Mouse (Mus musculus) liver, embryonic 15.5 days (tissue): ENCODE data around the gene Otud7a. TPM values are rescaled to one million over a fixed set of nuclear protein-coding genes. Genes with fewer than 3 reads are reported as not detected.
"Not testable (repeated sequence)": the region's sequence is repeated elsewhere in the genome, so short reads cannot be mapped to it uniquely, and the experiment has no call there.

Source experiments
- ATAC-seq: fragments of 200-750 bp; cut with Nextera tagmentation; 2 replicates; pipeline ENCODE4 v1.8.0; 2017; ENCODE audit warnings: moderate number of reproducible peaks, mild to moderate bottlenecking, moderate library complexity; ENCODE audit not compliant: insufficient read depth
- H3K27ac ChIP-seq: fragments of 300-500 bp; sonication (generic); replicated peaks from 2 replicates; pipeline ENCODE4 v1.5.1; 2015; ENCODE audit warnings: mild to moderate bottlenecking, inconsistent platforms
- H3K27me3 ChIP-seq: fragments of 300-500 bp; sonication (generic); 2 replicates; pipeline ENCODE4 v1.6.1; 2015; ENCODE audit warnings: mild to moderate bottlenecking, inconsistent platforms
- H3K36me3 ChIP-seq: fragments of 300-500 bp; sonication (generic); replicated peaks from 2 replicates; pipeline ENCODE4 v1.6.1; 2015; ENCODE audit warnings: moderate library complexity, mild to moderate bottlenecking, inconsistent platforms
- H3K4me1 ChIP-seq: fragments of 300-500 bp; sonication (generic); replicated peaks from 2 replicates; pipeline ENCODE4 v1.6.1; 2015; ENCODE audit warnings: inconsistent platforms
- H3K4me2 ChIP-seq: fragments of 300-500 bp; sonication (generic); 2 replicates; pipeline ENCODE4 v1.6.1; 2015; ENCODE audit warnings: moderate library complexity, mild to moderate bottlenecking, inconsistent platforms
- H3K4me3 ChIP-seq: fragments of 300-500 bp; sonication (generic); replicated peaks from 2 replicates; pipeline ENCODE4 v1.5.1; 2015; ENCODE audit warnings: mild to moderate bottlenecking, inconsistent platforms
- H3K9ac ChIP-seq: fragments of 300-500 bp; sonication (generic); 2 replicates; pipeline ENCODE4 v1.6.1; 2015; ENCODE audit warnings: moderate library complexity, mild to moderate bottlenecking, inconsistent platforms
- H3K9me3 ChIP-seq: fragments of 300-500 bp; sonication (generic); replicated peaks from 2 replicates; pipeline ENCODE4 v1.6.1; 2016; ENCODE audit warnings: inconsistent platforms
- WGBS: fragments of 180-500 bp; shearing (Covaris S2); methylation state at CpG from one replicate; pipeline ENCODE4 v1.1.7; 2015; ENCODE audit warnings: mixed read lengths; ENCODE audit not compliant: insufficient replicate concordance; 5-methylcytosine and 5-hydroxymethylcytosine counted together
- polyA plus RNA-seq: library from polyadenylated mRNA; unstranded; fragments of >200 nt; fragmentation: Nextera tagmentation; extraction: Ambion mirVana; gene quantifications from 2 replicates; pipeline ENCODE4 v1.2.1, GENCODE M21; 2015

Gene Otud7a
- polyA plus RNA-seq, 1 experiment from 2014 or later = 0.03 TPM

- no peak for ATAC-seq
- no peak overlapping the region for H3K9ac ChIP-seq
- no peak overlapping the region for H3K4me3 ChIP-seq
- no peaks in the 10 kb centered on the region for H3K4me1 ChIP-seq
- no peaks in the 10 kb centered on the region for H3K9me3 ChIP-seq
- no peaks in the 10 kb centered on the region for H3K27me3 ChIP-seq
- no peak overlapping the region for H3K27ac ChIP-seq
- no peaks in the 10 kb centered on the region for H3K36me3 ChIP-seq
- H3K4me2 ChIP-seq = no peak overlapping the region
- WGBS = 53% methylated on average over 1 of the region's 1 CpGs
Measured at GRCm38 (mm10) chr7:63660261-63660660, 215.7 kb downstream of the Otud7a start.

GRCm38 (mm10) chr7:63662757-63663156 lies 218.2 kb downstream of the Otud7a start:
- no peak for ATAC-seq
- Histone ChIP-seq H3K4me3 (no peak overlapping the region), H3K4me1 (no peaks in the 10 kb centered on the region), H3K4me2 (no peak overlapping the region), H3K9ac (no peak overlapping the region), H3K9me3 (no peaks in the 10 kb centered on the region), H3K27ac (no peak overlapping the region), H3K27me3 (no peaks in the 10 kb centered on the region), H3K36me3 (no peaks in the 10 kb centered on the region)
- 64% methylated on average over 3 of the region's 3 CpGs for WGBS

GRCm38 (mm10) chr7:63665496-63665895 lies 220.9 kb downstream of the Otud7a start:
- 69% methylated on average over 3 of the region's 3 CpGs for WGBS
- no peak for ATAC-seq
- Histone ChIP-seq H3K4me2 (no peak overlapping the region), H3K9ac (no peak overlapping the region), H3K4me3 (no peak overlapping the region), H3K27me3 (no peaks in the 10 kb centered on the region), H3K4me1 (no peaks in the 10 kb centered on the region), H3K27ac (no peak overlapping the region), H3K9me3 (no peaks in the 10 kb centered on the region), H3K36me3 (no peaks in the 10 kb centered on the region)

- H3K4me1 ChIP-seq = no peaks in the 10 kb centered on the region
- WGBS = 76% methylated on average over 15 of the region's 15 CpGs
- no peak overlapping the region for H3K4me2 ChIP-seq
- H3K9me3 ChIP-seq = no peaks in the 10 kb centered on the region
- ATAC-seq = no peak
- no peaks in the 10 kb centered on the region for H3K27me3 ChIP-seq
- no peaks in the 10 kb centered on the region for H3K36me3 ChIP-seq
- H3K27ac ChIP-seq = no peak overlapping the region
- no peak overlapping the region for H3K4me3 ChIP-seq
- H3K9ac ChIP-seq = no peak overlapping the region
Measured at GRCm38 (mm10) chr7:63667986-63668741, 223.6 kb downstream of the Otud7a start.

- Histone ChIP-seq H3K27ac (no peak overlapping the region), H3K4me2 (no peak overlapping the region), H3K4me1 (no peaks in the 10 kb centered on the region), H3K36me3 (no peaks in the 10 kb centered on the region), H3K9me3 (no peaks in the 10 kb centered on the region), H3K4me3 (no peak overlapping the region), H3K9ac (no peak overlapping the region), H3K27me3 (no peaks in the 10 kb centered on the region)
- no peak for ATAC-seq
- WGBS = 72% methylated on average over 14 of the region's 14 CpGs
Measured at GRCm38 (mm10) chr7:63668951-63669350, 224.4 kb downstream of the Otud7a start.

GRCm38 (mm10) chr7:63670911-63671310 lies 226.4 kb downstream of the Otud7a start:
- H3K4me3 ChIP-seq, H3K9ac ChIP-seq, H3K27me3 ChIP-seq, H3K4me1 ChIP-seq, H3K27ac ChIP-seq, ATAC-seq, H3K9me3 ChIP-seq, H3K4me2 ChIP-seq, H3K36me3 ChIP-seq: not testable (repeated sequence)
- whole genome bisulfite sequencing = 38% methylated on average over 1 of the region's 1 CpGs

- 15% methylated on average over 3 of the region's 3 CpGs for WGBS
- no peak for ATAC-seq
- no peak overlapping the region for H3K9ac ChIP-seq
Measured at GRCm38 (mm10) chr7:63671904-63672303, 227.4 kb downstream of the Otud7a start.

GRCm38 (mm10) chr7:63676631-63677030 lies 232.1 kb downstream of the Otud7a start:
- WGBS = 61% methylated on average over 5 of the region's 5 CpGs
- Histone ChIP-seq H3K9ac (no peak overlapping the region), H3K4me3 (no peak overlapping the region), H3K9me3 (no peaks in the 10 kb centered on the region), H3K27ac (no peak overlapping the region), H3K4me2 (no peak overlapping the region), H3K27me3 (no peaks in the 10 kb centered on the region), H3K4me1 (no peaks in the 10 kb centered on the region), H3K36me3 (no peaks in the 10 kb centered on the region)
- no peak for ATAC-seq

More at GRCm38 (mm10) chr7:63671904-63672303, 227.4 kb downstream of the Otud7a start:
- Histone ChIP-seq H3K27ac (no peak overlapping the region), H3K36me3 (no peaks in the 10 kb centered on the region), H3K4me3 (no peak overlapping the region), H3K9me3 (no peaks in the 10 kb centered on the region), H3K4me2 (no peak overlapping the region), H3K27me3 (no peaks in the 10 kb centered on the region), H3K4me1 (no peaks in the 10 kb centered on the region)

GRCm38 (mm10) chr7:63677149-63677548 lies 232.6 kb downstream of the Otud7a start:
- Histone ChIP-seq H3K4me2 (no peak overlapping the region), H3K9me3 (no peaks in the 10 kb centered on the region), H3K4me3 (no peak overlapping the region), H3K4me1 (no peaks in the 10 kb centered on the region), H3K9ac (no peak overlapping the region), H3K36me3 (no peaks in the 10 kb centered on the region), H3K27me3 (no peaks in the 10 kb centered on the region), H3K27ac (no peak overlapping the region)
- ATAC-seq = no peak
- 14% methylated on average over 2 of the region's 2 CpGs for WGBS

- no peak overlapping the region for H3K4me2 ChIP-seq
- WGBS = 57% methylated on average over 4 of the region's 4 CpGs
- ATAC-seq = no peak
- H3K4me3 ChIP-seq = no peak overlapping the region
- no peaks in the 10 kb centered on the region for H3K27me3 ChIP-seq
- no peak overlapping the region for H3K9ac ChIP-seq
- H3K27ac ChIP-seq = no peak overlapping the region
- H3K4me1 ChIP-seq = no peaks in the 10 kb centered on the region
- no peaks in the 10 kb centered on the region for H3K9me3 ChIP-seq
- no peaks in the 10 kb centered on the region for H3K36me3 ChIP-seq
Measured at GRCm38 (mm10) chr7:63687056-63687455, 242.5 kb downstream of the Otud7a start.

GRCm38 (mm10) chr7:63697921-63698320 lies 253.4 kb downstream of the Otud7a start:
- Histone ChIP-seq H3K4me3 (no peak overlapping the region), H3K36me3 (no peaks in the 10 kb centered on the region), H3K9ac (no peak overlapping the region), H3K9me3 (no peaks in the 10 kb centered on the region), H3K27me3 (no peaks in the 10 kb centered on the region), H3K4me1 (no peaks in the 10 kb centered on the region), H3K27ac (no peak overlapping the region), H3K4me2 (no peak overlapping the region)
- no peak for ATAC-seq
- 81% methylated on average over 4 of the region's 4 CpGs for WGBS

- no peaks in the 10 kb centered on the region for H3K27me3 ChIP-seq
- no peak overlapping the region for H3K4me3 ChIP-seq
- no peaks in the 10 kb centered on the region for H3K36me3 ChIP-seq
- ATAC-seq = no peak
- H3K9ac ChIP-seq = no peak overlapping the region
- no peak overlapping the region for H3K4me2 ChIP-seq
- H3K4me1 ChIP-seq = no peaks in the 10 kb centered on the region
- H3K9me3 ChIP-seq = no peaks in the 10 kb centered on the region
- 56% methylated on average over 8 of the region's 8 CpGs for WGBS
- H3K27ac ChIP-seq = no peak overlapping the region
Measured at GRCm38 (mm10) chr7:63717903-63718302, 273.4 kb downstream of the Otud7a start.
